Mouse (Mus musculus) liver, embryonic 11.5 days (tissue): Measurements from ENCODE around the gene Rtkn2. TPM values are rescaled to one million over a fixed set of nuclear protein-coding genes. Genes with fewer than 3 reads are reported as not detected.

Experiments
- ATAC-seq: fragments of 200-750 bp; cut with Nextera tagmentation; replicated peaks from 2 replicates; pipeline ENCODE4 v1.8.0; 2017; ENCODE audit warnings: moderate number of reproducible peaks, mild to moderate bottlenecking, moderate TSS enrichment, moderate library complexity; ENCODE audit not compliant: low FRiP score
- DNase-seq: peaks from one replicate; pipeline ENCODE4 v3.0.0-alpha.2; 2017; ENCODE audit warnings: low spot score
- H3K27ac ChIP-seq: fragments of 300-500 bp; sonication (generic); 2 replicates; pipeline ENCODE4 v1.5.1; 2014; ENCODE audit warnings: mild to moderate bottlenecking, low read depth, low read length, control low read depth
- H3K27me3 ChIP-seq: fragments of 300-500 bp; sonication (generic); replicated peaks from 2 replicates; pipeline ENCODE4 v1.6.1; 2014; ENCODE audit warnings: low read length, mixed read lengths; ENCODE audit not compliant: control insufficient read depth, insufficient read depth
- H3K36me3 ChIP-seq: fragments of 300-500 bp; sonication (generic); 2 replicates; pipeline ENCODE4 v1.6.1; 2014; ENCODE audit warnings: mild to moderate bottlenecking, low read length, moderate library complexity, mixed read lengths; ENCODE audit not compliant: control insufficient read depth, insufficient read depth
- H3K4me1 ChIP-seq: fragments of 300-500 bp; sonication (generic); replicated peaks from 2 replicates; pipeline ENCODE4 v1.6.1; 2014; ENCODE audit warnings: low read length, mixed read lengths; ENCODE audit not compliant: control insufficient read depth, insufficient read depth
- H3K4me2 ChIP-seq: fragments of 300-500 bp; sonication (generic); 2 replicates; pipeline ENCODE4 v1.6.1; 2014; ENCODE audit warnings: mild to moderate bottlenecking, control low read depth, moderate library complexity
- H3K4me3 ChIP-seq: fragments of 300-500 bp; sonication (generic); 2 replicates; pipeline ENCODE4 v1.5.1; 2014; ENCODE audit warnings: low read depth, low read length, control low read depth
- H3K9ac ChIP-seq: fragments of 300-500 bp; sonication (generic); 2 replicates; pipeline ENCODE4 v1.6.1; 2014; ENCODE audit warnings: low read depth, low read length, control low read depth
- H3K9me3 ChIP-seq: fragments of 300-500 bp; sonication (generic); 2 replicates; pipeline ENCODE4 v1.6.1; 2016; ENCODE audit warnings: low read length, inconsistent platforms, mixed read lengths; ENCODE audit not compliant: control insufficient read depth
- WGBS: fragments of 180-500 bp; shearing (Covaris S2); extraction: QIAGEN DNeasy Blood & Tissue Kit; methylation state at CpG from one replicate; pipeline ENCODE4 v1.1.7; 2014; 5-methylcytosine and 5-hydroxymethylcytosine counted together
- polyA plus RNA-seq: library from polyadenylated mRNA; unstranded; fragments of >200 nt; fragmentation: Nextera tagmentation; extraction: Ambion mirVana; gene quantifications from 2 replicates; pipeline ENCODE4 v1.2.1, GENCODE M21; 2014

Gene Rtkn2
- polyA plus RNA-seq, 1 experiment from 2014 or later = 4.9 TPM

DNA sequence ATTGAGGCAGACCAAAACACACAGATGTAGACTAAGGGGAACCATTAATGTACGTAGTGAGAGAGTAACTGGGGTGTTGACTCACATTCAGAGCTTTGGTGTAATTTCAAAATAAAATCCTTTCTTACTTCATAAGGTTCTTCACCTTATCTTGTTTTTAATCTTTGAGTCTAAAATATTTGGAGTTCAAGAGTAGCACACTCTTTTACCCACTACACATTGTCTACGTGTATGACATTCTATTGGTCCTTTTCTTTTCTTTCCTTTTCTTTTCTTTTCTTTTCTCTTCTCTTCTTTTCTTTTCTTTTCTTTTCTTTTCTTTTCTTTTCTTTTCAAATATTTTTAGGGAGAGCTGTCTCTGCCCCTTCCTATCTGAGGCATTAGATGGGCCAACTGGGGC is 23.4 kb upstream of the Rtkn2 start:
- no peak overlapping the region for H3K4me2 ChIP-seq
- ATAC-seq (no peak), DNase-seq (no peak)
- no peaks in the 10 kb centered on the region for H3K36me3 ChIP-seq
- H3K27ac ChIP-seq = no peak overlapping the region
- H3K4me3 ChIP-seq = no peak overlapping the region
- no peaks in the 10 kb centered on the region for H3K9me3 ChIP-seq
- 87% methylated on average over 2 of the region's 2 CpGs for WGBS
- no peak overlapping the region for H3K9ac ChIP-seq
- no peaks in the 10 kb centered on the region for H3K4me1 ChIP-seq
- no peaks in the 10 kb centered on the region for H3K27me3 ChIP-seq

DNA sequence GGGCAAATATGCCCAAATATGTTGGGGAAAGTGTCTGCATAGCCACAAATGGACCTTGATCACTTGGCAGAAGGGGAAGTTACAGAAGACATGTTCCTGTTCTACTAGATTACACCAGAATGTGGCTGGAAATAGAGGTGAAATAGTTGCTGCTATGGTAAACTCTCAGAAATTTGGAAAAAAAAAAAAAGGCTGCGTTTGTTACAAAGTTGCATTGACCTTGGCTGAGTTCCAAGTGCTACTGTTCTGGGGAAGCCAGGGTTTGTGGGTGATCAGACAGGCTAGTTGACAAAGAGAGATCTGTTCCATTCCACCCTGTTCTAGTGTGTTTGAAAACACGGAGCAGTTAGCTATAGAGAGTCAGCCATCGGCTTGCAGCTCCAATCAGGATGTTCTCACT is 19.4 kb upstream of the Rtkn2 start:
- no peaks in the 10 kb centered on the region for H3K36me3 ChIP-seq
- no peak overlapping the region for H3K4me3 ChIP-seq
- ATAC-seq (no peak), DNase-seq (no peak)
- WGBS = 62% methylated on average over 3 of the region's 3 CpGs
- no peaks in the 10 kb centered on the region for H3K9me3 ChIP-seq
- H3K4me1 ChIP-seq = no peaks in the 10 kb centered on the region
- H3K27me3 ChIP-seq = no peaks in the 10 kb centered on the region
- no peak overlapping the region for H3K27ac ChIP-seq
- H3K4me2 ChIP-seq = no peak overlapping the region
- H3K9ac ChIP-seq = no peak overlapping the region

DNA sequence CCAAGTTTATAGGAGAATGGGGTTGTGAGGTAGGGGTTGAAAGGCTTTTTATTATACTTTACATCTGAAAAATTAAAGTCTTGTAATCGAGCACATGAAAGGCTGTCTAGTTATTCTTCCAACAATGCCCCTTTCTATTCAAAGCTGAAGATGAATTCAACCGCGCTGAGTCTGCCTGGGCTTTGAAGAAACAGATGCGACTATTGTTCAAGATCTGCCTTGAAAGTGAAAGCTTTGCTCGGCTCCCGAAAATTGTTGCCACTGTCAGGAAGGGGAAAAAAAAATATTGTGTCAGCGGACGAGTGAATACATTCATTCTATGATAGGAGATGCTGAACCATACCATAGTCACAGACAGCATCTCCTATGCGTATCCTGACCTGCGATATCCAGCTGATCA is 16.9 kb upstream of the Rtkn2 start:
- H3K27ac ChIP-seq = no peak overlapping the region
- WGBS = 77% methylated on average over 10 of the region's 10 CpGs
- ATAC-seq = no peak
- H3K9me3 ChIP-seq = no peaks in the 10 kb centered on the region
- no peak for DNase-seq
- no peak overlapping the region for H3K4me3 ChIP-seq
- no peak overlapping the region for H3K4me2 ChIP-seq
- no peaks in the 10 kb centered on the region for H3K36me3 ChIP-seq
- H3K9ac ChIP-seq = no peak overlapping the region
- no peaks in the 10 kb centered on the region for H3K4me1 ChIP-seq
- H3K27me3 ChIP-seq = no peaks in the 10 kb centered on the region

- DNase-seq (no peak), ATAC-seq (no peak)
- no peaks in the 10 kb centered on the region for H3K4me1 ChIP-seq
- no peaks in the 10 kb centered on the region for H3K36me3 ChIP-seq
- H3K27ac ChIP-seq = no peak overlapping the region
- H3K9ac ChIP-seq = no peak overlapping the region
- H3K4me2 ChIP-seq = no peak overlapping the region
- H3K27me3 ChIP-seq = no peaks in the 10 kb centered on the region
- H3K9me3 ChIP-seq = no peaks in the 10 kb centered on the region
- 68% methylated on average over 8 of the region's 8 CpGs for WGBS
- no peak overlapping the region for H3K4me3 ChIP-seq
Observed at GRCm38 (mm10) chr10:67964060-67964459, 15.3 kb upstream of the Rtkn2 start.

DNA sequence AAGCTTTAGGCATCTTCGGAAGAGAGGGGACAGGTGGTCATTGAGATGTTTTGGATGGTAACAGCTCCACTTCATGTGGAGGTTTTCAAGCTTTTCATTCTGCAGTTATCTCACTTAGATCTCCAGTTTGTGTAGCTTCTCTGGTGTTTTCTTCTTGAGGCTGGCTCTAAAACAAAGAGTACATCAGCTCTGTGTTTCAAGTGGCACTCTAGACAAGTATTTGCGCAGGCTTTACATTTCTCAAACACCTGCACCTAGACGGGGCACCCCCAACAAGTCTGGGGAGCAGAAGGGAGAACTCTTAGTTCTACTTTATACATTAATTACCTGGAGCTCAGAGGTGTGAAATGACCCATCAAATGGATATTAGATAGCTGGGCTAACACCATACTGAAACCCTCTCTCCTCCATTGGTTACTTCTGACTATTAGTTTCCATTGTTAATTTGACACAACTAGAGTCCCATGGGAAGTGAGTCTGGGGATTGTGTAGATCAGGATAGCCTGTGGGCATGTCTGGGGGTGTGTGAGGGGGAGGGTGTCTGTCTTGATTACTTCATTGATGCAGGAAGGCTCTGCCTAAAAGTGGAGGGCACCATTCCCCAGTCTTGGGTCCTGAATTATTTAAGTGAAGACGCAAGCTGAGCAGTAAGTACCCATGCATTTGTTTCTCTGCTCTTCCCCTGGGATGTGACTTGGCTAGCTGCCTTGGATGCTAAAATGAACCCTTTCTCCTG is 14.0 kb upstream of the Rtkn2 start:
- 86% methylated on average over 4 of the region's 4 CpGs for WGBS
- H3K4me2 ChIP-seq = no peak overlapping the region

GRCm38 (mm10) chr10:67966102-67966501 is 13.3 kb upstream of the Rtkn2 start:
- DNase-seq (no peak), ATAC-seq (no peak)
- no peaks in the 10 kb centered on the region for H3K27me3 ChIP-seq
- no peak overlapping the region for H3K9ac ChIP-seq
- H3K27ac ChIP-seq = no peak overlapping the region
- no peak overlapping the region for H3K4me2 ChIP-seq
- 49% methylated on average over 6 of the region's 6 CpGs for WGBS
- H3K9me3 ChIP-seq = no peaks in the 10 kb centered on the region
- no peaks in the 10 kb centered on the region for H3K4me1 ChIP-seq
- no peaks in the 10 kb centered on the region for H3K36me3 ChIP-seq
- H3K4me3 ChIP-seq = no peak overlapping the region

More for the DNA sequence above, 14.0 kb upstream of the Rtkn2 start:
- H3K9ac ChIP-seq = no peak overlapping the region
- no peaks in the 10 kb centered on the region for H3K27me3 ChIP-seq
- DNase-seq = no peak
- H3K36me3 ChIP-seq = no peaks in the 10 kb centered on the region
- no peak overlapping the region for H3K27ac ChIP-seq
- no peaks in the 10 kb centered on the region for H3K9me3 ChIP-seq
- H3K4me1 ChIP-seq = no peaks in the 10 kb centered on the region
- no peak overlapping the region for H3K4me3 ChIP-seq
- ATAC-seq = no peak

DNA sequence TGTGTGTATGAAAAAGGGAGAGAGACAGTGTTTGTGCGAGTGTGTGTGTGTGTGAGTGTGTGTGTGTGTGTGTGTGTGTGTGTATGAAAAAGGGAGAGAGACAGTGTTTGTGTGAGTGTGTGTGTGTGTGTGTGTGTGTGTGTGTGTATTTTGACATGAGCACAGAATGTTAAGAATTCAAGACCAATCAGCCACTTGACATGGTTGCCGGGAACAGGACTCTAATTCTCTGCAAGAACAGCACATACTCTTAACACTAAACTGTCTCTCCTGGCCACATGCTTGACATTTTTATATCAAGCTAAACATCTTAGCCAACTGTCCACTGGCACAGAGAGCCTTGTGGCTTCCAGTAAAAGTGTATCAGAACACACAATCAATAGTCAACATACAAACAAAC is 12.4 kb upstream of the Rtkn2 start:
- no peak for DNase-seq
- Histone ChIP-seq H3K9ac (no peak overlapping the region), H3K9me3 (no peaks in the 10 kb centered on the region), H3K36me3 (no peaks in the 10 kb centered on the region), H3K4me2 (no peak overlapping the region), H3K27ac (no peak overlapping the region), H3K4me3 (no peak overlapping the region), H3K27me3 (no peaks in the 10 kb centered on the region), H3K4me1 (no peaks in the 10 kb centered on the region)
- no peak for ATAC-seq
- 84% methylated on average over 2 of the region's 2 CpGs for WGBS

DNA sequence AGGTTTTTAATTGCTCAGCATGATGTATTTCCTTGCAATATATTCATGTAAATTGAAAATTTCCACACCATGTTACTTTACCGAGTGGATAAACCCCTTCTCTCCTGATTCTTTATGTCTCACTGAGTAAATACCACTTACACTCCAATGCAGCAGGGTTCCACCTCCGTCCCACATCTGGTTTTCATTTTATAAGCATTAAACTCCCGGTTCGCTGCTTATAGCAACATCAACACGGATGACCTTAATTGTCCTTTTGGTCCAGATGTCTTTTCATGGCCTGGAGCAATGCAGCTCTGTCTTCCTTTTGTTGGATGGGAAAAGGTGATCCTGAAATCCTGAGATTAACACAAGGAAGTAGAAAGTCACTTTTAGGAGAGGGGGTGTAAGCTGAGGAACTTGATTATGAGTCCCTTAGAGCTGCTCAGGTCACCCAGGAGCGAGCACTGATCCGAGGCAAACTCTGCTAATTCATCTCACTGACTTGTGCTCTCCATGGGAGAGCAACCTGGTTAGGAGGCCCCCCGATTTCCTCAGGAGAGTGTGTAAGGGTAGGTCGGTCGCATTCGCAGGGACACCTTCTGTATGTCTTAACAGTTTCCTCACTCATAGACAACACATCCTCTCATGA is 8.1 kb upstream of the Rtkn2 start:
- no peaks in the 10 kb centered on the region for H3K4me1 ChIP-seq
- no peak overlapping the region for H3K27ac ChIP-seq
- H3K36me3 ChIP-seq = no peaks in the 10 kb centered on the region
- H3K9ac ChIP-seq = no peak overlapping the region
- H3K4me3 ChIP-seq = no peak overlapping the region
- DNase-seq (no peak), ATAC-seq (no peak)
- H3K27me3 ChIP-seq = no peaks in the 10 kb centered on the region
- no peak overlapping the region for H3K4me2 ChIP-seq
- WGBS = 72% methylated on average over 11 of the region's 11 CpGs
- no peaks in the 10 kb centered on the region for H3K9me3 ChIP-seq

DNA sequence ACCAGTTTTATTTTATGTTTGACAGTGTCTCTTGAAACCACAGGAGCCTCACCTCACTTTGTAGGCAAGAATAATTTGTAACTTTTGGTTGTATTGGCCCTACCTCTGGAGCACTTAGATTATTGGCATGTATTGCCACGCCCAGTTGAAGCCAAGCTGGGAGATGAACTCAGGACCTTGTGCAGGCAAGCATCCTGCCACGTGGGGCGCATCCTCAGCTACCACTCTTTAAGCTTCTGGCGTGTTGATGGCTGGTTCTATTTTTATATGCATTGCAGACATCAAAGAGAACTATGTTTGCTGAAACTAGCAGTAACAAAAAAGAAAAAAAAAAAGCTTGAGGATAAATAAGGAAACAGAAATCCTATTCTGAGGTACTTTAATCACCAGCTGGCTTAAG is 2.1 kb upstream of the Rtkn2 start:
- H3K27me3 ChIP-seq = no peaks in the 10 kb centered on the region
- peaks cover 4% of the 10 kb centered on the region for H3K4me1 ChIP-seq
- DNase-seq (no peak), ATAC-seq (no peak)
- H3K4me2 ChIP-seq = no peak overlapping the region
- no peaks in the 10 kb centered on the region for H3K9me3 ChIP-seq
- no peaks in the 10 kb centered on the region for H3K36me3 ChIP-seq
- H3K4me3 ChIP-seq = no peak overlapping the region
- H3K27ac ChIP-seq = no peak overlapping the region
- no peak overlapping the region for H3K9ac ChIP-seq
- WGBS = 63% methylated on average over 4 of the region's 4 CpGs
